29 mouse cellular contexts compared by ENCODE assay signal in genomic region chr17:28258325-28258724, GRCm38 (mm10). TPM values are rescaled to one million over a fixed set of nuclear protein-coding genes. Genes with fewer than 3 reads are reported as not detected.
DNase-seq lines count a peak whose midpoint lies in the region; ATAC-seq and TF ChIP-seq lines count a peak whose summit lies in the region.
"Had no signal": no experiment of that assay in that cellular context is flagged by ENCODE, and none has a peak within 500 bp of the region (broad histone marks: within the 10 kb centered on the region; RNA-seq: fewer than 3 reads in every experiment).

No protein-coding gene starts in this region.

- no peaks in the 10 kb centered on the region for H3K27me3 ChIP-seq in hindbrain, embryonic 10.5 days (ENCODE audit: insufficient read depth, poor library complexity, severe bottlenecking)
- no peaks in the 10 kb centered on the region for H3K27me3 ChIP-seq in hindbrain, embryonic 14.5 days (ENCODE audit: control insufficient read depth, insufficient read depth, low read length)
- no peaks in the 10 kb centered on the region for H3K27me3 ChIP-seq in embryonic facial prominence, embryonic 10.5 days (replicated peaks; ENCODE audit: low read depth, poor library complexity, severe bottlenecking)
- no peaks in the 10 kb centered on the region for H3K27me3 ChIP-seq in forebrain, postnatal 0 days (ENCODE audit: insufficient read depth, low read length)
- H3K27me3 ChIP-seq: embryonic facial prominence, embryonic 13.5 days; forebrain, embryonic 15.5 days; heart, embryonic 12.5 days; intestine, embryonic 15.5 days; limb, embryonic 15.5 days; midbrain, embryonic 12.5 days; neural tube, embryonic 13.5 days; stomach, embryonic 15.5 days had no signal

- no peak overlapping the region for H3K4me2 ChIP-seq in hindbrain, embryonic 14.5 days (replicated peaks)
- no peak overlapping the region for H3K4me2 ChIP-seq in forebrain, postnatal 0 days (ENCODE audit: low read depth)
- H3K4me2 ChIP-seq: embryonic facial prominence, embryonic 13.5 days; forebrain, embryonic 15.5 days; heart, embryonic 12.5 days; intestine, embryonic 15.5 days; limb, embryonic 15.5 days; lung, embryonic 14.5 days; midbrain, embryonic 12.5 days; neural tube, embryonic 13.5 days; stomach, embryonic 15.5 days had no signal

- H3K27ac ChIP-seq in hindbrain, embryonic 10.5 days: peak overlapping the region; percentile 74
- no peak overlapping the region for H3K27ac ChIP-seq in hindbrain, embryonic 14.5 days
- H3K27ac ChIP-seq in embryonic facial prominence, embryonic 10.5 days (replicated peaks): 0 out of 2 replicates have a peak overlapping the region, but pooled peaks have one; percentile 4
- H3K27ac ChIP-seq in macrophage: peak overlapping the region; percentile 46
- no peak overlapping the region for H3K27ac ChIP-seq in forebrain, postnatal 0 days (ENCODE audit: low read depth, low read length)
- H3K27ac ChIP-seq: forebrain, embryonic 15.5 days; hindbrain, postnatal 0 days; intestine, embryonic 15.5 days; layer of hippocampus, adult 2 months; liver, embryonic 14.5 days; midbrain, embryonic 12.5 days; stomach, embryonic 15.5 days had no signal

- no peak for ATAC-seq in hindbrain, embryonic 14.5 days (ENCODE audit: low FRiP score)
- no peak for ATAC-seq in forebrain, postnatal 0 days
- ATAC-seq: activated CD4-positive, CD25-positive, alpha-beta regulatory T cell, adult 4 months; forebrain, embryonic 15.5 days; hindbrain, postnatal 0 days; intestine, embryonic 15.5 days had no signal

- 0 out of 2 replicates have a peak, but pooled peaks cover 11% of the 10 kb centered on the region for H3K36me3 ChIP-seq in hindbrain, embryonic 10.5 days
- H3K36me3 ChIP-seq in hindbrain, embryonic 14.5 days (replicated peaks; ENCODE audit: control insufficient read depth, insufficient read depth): no peaks in the 10 kb centered on the region
- H3K36me3 ChIP-seq in embryonic facial prominence, embryonic 10.5 days (replicated peaks): peaks cover 11% of the 10 kb centered on the region
- H3K36me3 ChIP-seq in macrophage (ENCODE audit: inconsistent target): no peaks in the 10 kb centered on the region
- H3K36me3 ChIP-seq in forebrain, postnatal 0 days (ENCODE audit: insufficient read depth): no peaks in the 10 kb centered on the region
- H3K36me3 ChIP-seq: forebrain, embryonic 15.5 days; intestine, embryonic 15.5 days; midbrain, embryonic 12.5 days; neural tube, embryonic 13.5 days; stomach, embryonic 15.5 days had no signal

- peak; percentile 51 to 65 for DNase-seq in adrenal gland, postnatal 36 days
- DNase-seq in adrenal gland, postnatal 25 days: no peak
- no peak for DNase-seq in hindbrain, embryonic 10.5 days (ENCODE audit: low spot score)
- DNase-seq in hindbrain, embryonic 14.5 days (ENCODE audit: low spot score): no peak
- DNase-seq in embryonic facial prominence, embryonic 10.5 days (ENCODE audit: low spot score): no peak
- no peak for DNase-seq in forebrain, postnatal 0 days
- DNase-seq: cerebellum, adult 11 months; cerebellum, adult 9-10 months; cerebellum, postnatal 36 days; heart, postnatal 10 days; kidney, adult 2 months; kidney, postnatal 36 days; lung, embryonic 14.5 days; lung, postnatal 14 days; right cerebral cortex, postnatal 25 days had no signal

- H3K9ac ChIP-seq in hindbrain, embryonic 14.5 days: no peak overlapping the region
- H3K9ac ChIP-seq in forebrain, postnatal 0 days: no peak overlapping the region
- H3K9ac ChIP-seq: forebrain, embryonic 15.5 days; heart, embryonic 12.5 days; intestine, embryonic 15.5 days; limb, embryonic 15.5 days; liver, embryonic 14.5 days; lung, embryonic 14.5 days; midbrain, embryonic 12.5 days; neural tube, embryonic 13.5 days; stomach, embryonic 15.5 days had no signal

- H3K79me2 ChIP-seq in macrophage (ENCODE audit: inconsistent target): peaks cover 95% of the 10 kb centered on the region

- peaks cover 6% of the 10 kb centered on the region; the same call in 1 of the 2 replicates for H3K9me3 ChIP-seq in hindbrain, embryonic 10.5 days
- no peaks in the 10 kb centered on the region for H3K9me3 ChIP-seq in hindbrain, embryonic 14.5 days (ENCODE audit: control insufficient read depth, low read length)
- peaks cover 9% of the 10 kb centered on the region; the same call in 1 of the 2 replicates for H3K9me3 ChIP-seq in embryonic facial prominence, embryonic 10.5 days
- 0 out of 2 replicates have a peak, but pooled peaks cover 6% of the 10 kb centered on the region for H3K9me3 ChIP-seq in forebrain, postnatal 0 days (ENCODE audit: low read length)
- H3K9me3 ChIP-seq: forebrain, embryonic 15.5 days; intestine, embryonic 15.5 days; limb, embryonic 15.5 days; neural tube, embryonic 13.5 days; stomach, embryonic 15.5 days had no signal

- peaks cover 39% of the 10 kb centered on the region for H3K4me1 ChIP-seq in hindbrain, embryonic 10.5 days (replicated peaks)
- H3K4me1 ChIP-seq in hindbrain, embryonic 14.5 days (replicated peaks; ENCODE audit: control insufficient read depth, insufficient read depth, low read length): peaks cover 14% of the 10 kb centered on the region
- peaks cover 58% of the 10 kb centered on the region for H3K4me1 ChIP-seq in embryonic facial prominence, embryonic 10.5 days
- no peaks in the 10 kb centered on the region for H3K4me1 ChIP-seq in forebrain, postnatal 0 days (ENCODE audit: insufficient read depth)

- H3K4me3 ChIP-seq in hindbrain, embryonic 10.5 days: no peak overlapping the region
- H3K4me3 ChIP-seq in hindbrain, embryonic 14.5 days (replicated peaks; ENCODE audit: low read length): no peak overlapping the region
- H3K4me3 ChIP-seq in embryonic facial prominence, embryonic 10.5 days: no peak overlapping the region
- no peak overlapping the region for H3K4me3 ChIP-seq in macrophage (ENCODE audit: inconsistent target)
- no peak overlapping the region for H3K4me3 ChIP-seq in forebrain, postnatal 0 days (ENCODE audit: low read depth, low read length)
- H3K4me3 ChIP-seq: embryonic facial prominence, embryonic 13.5 days; forebrain, embryonic 10.5 days; forebrain, embryonic 15.5 days; heart, embryonic 12.5 days; intestine, embryonic 15.5 days; layer of hippocampus, adult 2 months; limb, embryonic 15.5 days; midbrain, embryonic 12.5 days; neural tube, embryonic 13.5 days; stomach, embryonic 15.5 days had no signal

- 88% methylated on average over 9 of the region's 9 CpGs for WGBS in hindbrain, embryonic 10.5 days
- WGBS in hindbrain, embryonic 14.5 days: 87% methylated on average over 9 of the region's 9 CpGs
- WGBS in embryonic facial prominence, embryonic 10.5 days: 89% methylated on average over 9 of the region's 9 CpGs
- WGBS in macrophage (ENCODE audit: missing documents): 93% methylated on average over 9 of the region's 9 CpGs
- WGBS in forebrain, postnatal 0 days: 84% methylated on average over 9 of the region's 9 CpGs

- TF ChIP-seq CTCF in forebrain, postnatal 0 days (IDR thresholded peaks at IDR 0.05; ENCODE audit: low read depth): no peak

RNA-seq across cellular contexts. Expression of gene Ppard, which starts 25.8 kb away (rescaled TPM):
- 10 to 100 TPM; 40.1 to 66.6 TPM for total RNA-seq in adrenal gland, postnatal 36 days (2021)
- 36.3 and 43.3 TPM in 2 replicates for total RNA-seq in adrenal gland, postnatal 25 days (2021)
- polyA plus RNA-seq in hindbrain, embryonic 10.5 days (2016; fragmentation: Nextera tagmentation; extraction: Ambion mirVana): 1.8 and 2.0 TPM in 2 replicates
- polyA plus RNA-seq in hindbrain, embryonic 14.5 days (2014; fragmentation: Nextera tagmentation; extraction: Ambion mirVana): 1.6 and 1.8 TPM in 2 replicates
- polyA plus RNA-seq in embryonic facial prominence, embryonic 10.5 days (2016; fragmentation: Nextera tagmentation; extraction: Ambion mirVana): 1.4 and 1.9 TPM in 2 replicates
- total RNA-seq in macrophage (2018; cell fraction: chromatin; rRNA removed): 10 to 100 TPM; 12.0 to 77.1 (median 35.8) TPM
- total RNA-seq in macrophage (2018; cell fraction: cytosol; rRNA removed): 10 to 100 TPM; 14.4 to 32.5 (median 20.6) TPM
- total RNA-seq in macrophage (2018; cell fraction: nucleus; rRNA removed): 10 to 100 TPM; 16.5 to 68.6 (median 26.6) TPM
- polyA plus RNA-seq in macrophage (2018): 10.6 to 23.1 TPM (median 20.3 TPM) in 3 replicates
- 5.4 and 7.9 TPM in 2 replicates for total RNA-seq in forebrain, postnatal 0 days (2014; rRNA removed)
- polyA plus RNA-seq in forebrain, postnatal 0 days (2015; fragmentation: Nextera tagmentation; extraction: Ambion mirVana): 0.92 and 1.3 TPM in 2 replicates

RNA-seq across cellular contexts. Expression of gene Def6, which starts 50.7 kb away (rescaled TPM):
- total RNA-seq in adrenal gland, postnatal 36 days (2021): 1 to 10 TPM; 1.4 to 1.5 TPM
- 1.8 and 3.1 TPM in 2 replicates for total RNA-seq in adrenal gland, postnatal 25 days (2021)
- polyA plus RNA-seq in hindbrain, embryonic 10.5 days (2016; fragmentation: Nextera tagmentation; extraction: Ambion mirVana): 3.4 and 4.3 TPM in 2 replicates
- polyA plus RNA-seq in hindbrain, embryonic 14.5 days (2014; fragmentation: Nextera tagmentation; extraction: Ambion mirVana): 4.3 and 6.5 TPM in 2 replicates
- 3.4 and 3.7 TPM in 2 replicates for polyA plus RNA-seq in embryonic facial prominence, embryonic 10.5 days (2016; fragmentation: Nextera tagmentation; extraction: Ambion mirVana)
- 10 to 100 TPM in 20 of 26 experiments, 1 to 10 TPM in 6; 4.6 to 41.8 (median 24.5) TPM for total RNA-seq in macrophage (2018; cell fraction: chromatin; rRNA removed)
- 10 to 100 TPM; 12.0 to 36.5 (median 30.1) TPM for total RNA-seq in macrophage (2018; cell fraction: cytosol; rRNA removed)
- total RNA-seq in macrophage (2018; cell fraction: nucleus; rRNA removed): 10 to 100 TPM in 24 of 26 experiments, 1 to 10 TPM in 2; 6.1 to 35.2 (median 23.3) TPM
- polyA plus RNA-seq in macrophage (2018): 20.9 to 30.3 TPM (median 27.3 TPM) in 3 replicates
- 5.2 and 6.8 TPM in 2 replicates for total RNA-seq in forebrain, postnatal 0 days (2014; rRNA removed)
- 6.8 and 8.5 TPM in 2 replicates for polyA plus RNA-seq in forebrain, postnatal 0 days (2015; fragmentation: Nextera tagmentation; extraction: Ambion mirVana)

RNA-seq across cellular contexts. Expression of gene Fance, which starts 55.0 kb away (rescaled TPM):
- 10 to 100 TPM; 23.5 to 23.7 TPM for total RNA-seq in adrenal gland, postnatal 36 days (2021)
- 34.6 and 35.0 TPM in 2 replicates for total RNA-seq in adrenal gland, postnatal 25 days (2021)
- polyA plus RNA-seq in hindbrain, embryonic 10.5 days (2016; fragmentation: Nextera tagmentation; extraction: Ambion mirVana): 32.6 and 32.9 TPM in 2 replicates
- 22.0 and 22.6 TPM in 2 replicates for polyA plus RNA-seq in hindbrain, embryonic 14.5 days (2014; fragmentation: Nextera tagmentation; extraction: Ambion mirVana)
- polyA plus RNA-seq in embryonic facial prominence, embryonic 10.5 days (2016; fragmentation: Nextera tagmentation; extraction: Ambion mirVana): 28.4 and 30.9 TPM in 2 replicates
- total RNA-seq in macrophage (2018; cell fraction: chromatin; rRNA removed): 10 to 100 TPM in 22 of 26 experiments, 1 to 10 TPM in 4; 3.7 to 74.7 (median 25.1) TPM
- 10 to 100 TPM in 20 of 26 experiments, 1 to 10 TPM in 6; 8.0 to 29.0 (median 13.7) TPM for total RNA-seq in macrophage (2018; cell fraction: cytosol; rRNA removed)
- total RNA-seq in macrophage (2018; cell fraction: nucleus; rRNA removed): 10 to 100 TPM in 20 of 26 experiments, 1 to 10 TPM in 6; 6.8 to 53.6 (median 14.9) TPM
- 10.8 to 20.6 TPM (median 20.1 TPM) in 3 replicates for polyA plus RNA-seq in macrophage (2018)
- total RNA-seq in forebrain, postnatal 0 days (2014; rRNA removed): 32.5 and 35.2 TPM in 2 replicates
- 31.2 and 31.4 TPM in 2 replicates for polyA plus RNA-seq in forebrain, postnatal 0 days (2015; fragmentation: Nextera tagmentation; extraction: Ambion mirVana)

Comparison
In these comparisons a context has a peak if more than half of its experiments do, and no peak if none do; other contexts are left out.
1. DNase-seq: peak in adrenal gland, postnatal 36 days (2 of 2); none in adrenal gland, postnatal 25 days (single experiment), hindbrain, embryonic 10.5 days (single experiment), hindbrain, embryonic 14.5 days (single experiment), embryonic facial prominence, embryonic 10.5 days (single experiment) and forebrain, postnatal 0 days (single experiment).
2. H3K27ac ChIP-seq: peak in hindbrain, embryonic 10.5 days (single experiment), embryonic facial prominence, embryonic 10.5 days (single experiment) and macrophage (single experiment); none in hindbrain, embryonic 14.5 days (single experiment) and forebrain, postnatal 0 days (single experiment).